Mouse (Mus musculus) bone marrow macrophage, adult 2 months (primary cell): ENCODE data around the gene Ccnl2. TPM values are rescaled to one million over a fixed set of nuclear protein-coding genes. Genes with fewer than 3 reads are reported as not detected.

Experiments
- H3K27ac ChIP-seq: 2 replicates; pipeline ENCODE4 v1.5.1; 2012; ENCODE audit warnings: low read depth, low read length; ENCODE audit not compliant: insufficient read depth
- H3K4me1 ChIP-seq: 2 replicates; pipeline ENCODE4 v1.6.1; 2012; ENCODE audit warnings: low read length; ENCODE audit not compliant: control insufficient read depth, insufficient read depth
- H3K4me3 ChIP-seq: 2 replicates; pipeline ENCODE4 v1.5.1; 2012; ENCODE audit warnings: mild to moderate bottlenecking, low read length, moderate library complexity; ENCODE audit not compliant: insufficient read depth
- CTCF ChIP-seq: IDR thresholded peaks from 2 replicates; pipeline ENCODE4 v1.5.1; 2012; ENCODE audit warnings: low read depth, mild to moderate bottlenecking, low read length, moderate library complexity
- POLR2A ChIP-seq: IDR thresholded peaks from 2 replicates; pipeline ENCODE4 v1.6.1; 2012; ENCODE audit warnings: mild to moderate bottlenecking, low read depth, low read length, borderline replicate concordance
- polyA plus RNA-seq: library from polyadenylated mRNA; stranded (reverse); fragments of >200 nt; gene quantifications from 2 replicates; pipeline ENCODE4 v1.2.4, GENCODE M21; 2012; ENCODE audit not compliant: missing spikeins, insufficient read depth, insufficient read length

Ccnl2 gene
- polyA plus RNA-seq, 1 experiment = 100 TPM

DNA sequence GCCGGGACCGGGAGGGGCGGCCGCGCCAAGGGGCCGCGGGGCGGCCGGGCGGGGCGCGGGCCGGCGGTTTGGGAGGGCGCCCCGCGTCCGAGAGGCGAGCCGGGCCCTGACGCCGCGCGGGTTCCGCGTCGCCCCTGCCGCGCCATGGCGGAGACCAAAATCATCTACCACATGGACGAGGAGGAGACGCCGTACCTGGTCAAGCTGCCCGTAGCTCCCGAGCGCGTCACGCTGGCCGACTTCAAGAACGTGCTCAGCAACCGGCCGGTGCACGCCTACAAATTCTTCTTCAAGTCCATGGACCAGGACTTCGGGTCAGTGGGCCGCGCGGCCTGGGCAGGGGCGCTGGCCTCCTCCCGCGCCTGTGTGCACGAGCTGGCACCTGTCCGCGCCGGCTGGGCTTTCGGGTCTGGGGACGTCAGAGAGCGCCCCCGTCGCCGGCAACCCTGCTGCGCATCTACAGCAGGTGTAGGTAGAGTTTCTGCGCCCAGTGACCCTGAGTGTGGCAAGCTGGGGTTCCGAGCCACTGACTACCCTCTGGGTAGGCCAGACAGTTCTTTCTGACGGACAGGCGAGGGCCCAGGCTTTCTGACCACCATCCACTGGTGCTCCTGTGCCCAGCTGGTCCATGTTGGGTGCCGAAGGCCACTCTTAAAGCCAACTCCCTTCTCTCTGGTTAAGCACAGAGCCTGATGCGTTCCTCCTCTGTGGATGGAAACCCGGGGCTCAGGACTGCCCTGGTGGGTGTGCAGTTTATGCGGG lies 35.5 kb downstream of the Ccnl2 start:
- Histone ChIP-seq H3K4me1 (peaks cover 38% of the 10 kb centered on the region), H3K4me3 (peak overlapping the region; percentile 99), H3K27ac (no peak overlapping the region)
- TF ChIP-seq POLR2A = no peak
- TF ChIP-seq CTCF = no peak

- Histone ChIP-seq H3K4me3 (peak overlapping the region; percentile 99), H3K4me1 (peaks cover 43% of the 10 kb centered on the region), H3K27ac (no peak overlapping the region)
- TF ChIP-seq CTCF (no peak), POLR2A (no peak)
Measured at GRCm38 (mm10) chr4:155848434-155849095, 36.3 kb downstream of the Ccnl2 start.

DNA sequence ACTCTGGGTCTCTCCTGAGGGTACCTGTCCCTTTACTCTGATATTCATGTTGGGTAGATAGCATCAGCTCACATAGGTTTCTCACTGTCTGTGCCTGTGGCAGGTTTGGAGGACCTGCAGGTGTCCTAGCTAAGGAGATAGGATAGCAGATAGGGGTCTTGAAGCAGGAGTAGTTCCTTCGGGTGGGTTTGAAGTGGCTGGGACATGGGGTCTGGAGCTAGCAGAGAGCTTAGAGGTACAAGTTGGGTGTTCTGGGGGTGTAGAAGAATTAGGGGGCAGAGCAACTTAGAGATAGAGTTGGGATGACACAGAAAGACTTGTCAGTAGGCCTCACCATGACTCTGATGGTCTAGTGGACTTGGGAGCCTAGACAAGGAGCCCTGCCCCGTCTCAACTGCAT lies 37.1 kb downstream of the Ccnl2 start:
- TF ChIP-seq POLR2A = no peak
- no peak for TF ChIP-seq CTCF
- H3K4me1 ChIP-seq = peaks cover 43% of the 10 kb centered on the region
- H3K4me3 ChIP-seq = no peak overlapping the region
- no peak overlapping the region for H3K27ac ChIP-seq

GRCm38 (mm10) chr4:155849792-155850451 lies 37.6 kb downstream of the Ccnl2 start:
- peaks cover 43% of the 10 kb centered on the region for H3K4me1 ChIP-seq

GRCm38 (mm10) chr4:155851368-155851767 lies 39.1 kb downstream of the Ccnl2 start:
- Histone ChIP-seq H3K4me1 (peaks cover 43% of the 10 kb centered on the region), H3K27ac (no peak overlapping the region), H3K4me3 (no peak overlapping the region)
- TF ChIP-seq CTCF (no peak), POLR2A (no peak)

More at GRCm38 (mm10) chr4:155849792-155850451, 37.6 kb downstream of the Ccnl2 start:
- no peak overlapping the region for H3K27ac ChIP-seq
- TF ChIP-seq POLR2A = no peak
- TF ChIP-seq CTCF = no peak
- no peak overlapping the region for H3K4me3 ChIP-seq

DNA sequence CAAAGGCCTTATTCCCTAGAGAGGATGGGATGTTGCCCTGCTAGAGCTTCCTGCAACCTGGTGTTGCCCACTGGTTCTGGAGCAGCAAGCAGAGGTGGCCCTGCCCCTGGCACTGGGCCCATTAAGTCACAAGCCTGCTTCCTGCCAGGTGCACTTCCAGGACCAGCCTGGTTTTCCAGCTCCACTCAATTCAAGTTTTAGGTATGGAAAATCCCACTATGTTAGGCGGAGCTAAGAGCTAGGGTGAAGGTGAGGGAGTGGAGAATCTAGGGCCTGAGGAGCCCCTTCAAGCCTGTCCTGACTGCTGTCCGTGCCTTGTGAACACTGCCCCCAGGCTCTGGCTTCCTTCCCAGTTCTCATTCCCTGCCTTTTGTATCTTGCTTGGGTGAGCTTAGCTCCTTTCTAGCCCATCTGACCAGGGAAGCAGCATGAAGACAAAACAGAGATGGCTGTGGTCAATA lies 39.7 kb downstream of the Ccnl2 start:
- TF ChIP-seq CTCF (no peak), POLR2A (no peak)
- H3K4me1 ChIP-seq = peaks cover 39% of the 10 kb centered on the region
- H3K27ac ChIP-seq = no peak overlapping the region
- H3K4me3 ChIP-seq = no peak overlapping the region

DNA sequence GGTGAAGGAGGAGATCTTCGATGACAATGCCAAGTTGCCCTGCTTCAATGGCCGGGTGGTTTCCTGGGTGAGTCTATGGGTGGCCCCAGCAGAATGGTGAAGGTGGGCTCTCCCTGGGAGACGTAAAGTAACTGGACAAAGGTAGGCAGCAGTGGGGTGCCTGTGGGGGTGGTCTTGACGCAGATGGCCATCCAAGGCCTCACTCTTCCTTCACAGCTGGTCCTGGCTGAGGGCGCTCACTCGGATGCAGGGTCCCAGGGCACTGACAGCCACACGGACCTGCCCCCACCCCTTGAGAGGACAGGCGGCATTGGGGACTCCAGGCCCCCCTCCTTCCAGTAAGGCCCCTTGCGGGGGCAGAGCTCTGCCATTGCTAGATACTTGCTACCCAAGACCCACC lies 41.1 kb downstream of the Ccnl2 start:
- peaks cover 38% of the 10 kb centered on the region for H3K4me1 ChIP-seq
- no peak for TF ChIP-seq CTCF
- TF ChIP-seq POLR2A = no peak
- H3K27ac ChIP-seq = no peak overlapping the region
- H3K4me3 ChIP-seq = no peak overlapping the region

DNA sequence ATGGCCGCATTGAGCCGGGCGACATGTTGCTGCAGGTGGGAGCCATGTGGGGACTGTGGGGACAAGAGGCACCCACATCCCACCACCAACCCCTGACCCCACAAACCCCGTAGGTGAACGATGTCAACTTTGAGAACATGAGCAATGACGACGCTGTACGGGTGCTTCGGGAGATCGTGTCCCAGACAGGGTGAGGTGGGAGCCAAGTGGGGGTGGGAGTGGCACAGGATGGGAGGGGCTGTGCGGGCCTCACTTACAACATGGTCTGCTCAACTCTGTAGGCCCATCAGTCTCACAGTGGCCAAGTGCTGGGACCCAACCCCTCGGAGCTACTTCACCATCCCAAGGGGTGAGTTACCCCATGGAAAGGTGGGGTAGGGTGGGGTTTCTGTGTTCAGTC lies 42.7 kb downstream of the Ccnl2 start:
- TF ChIP-seq CTCF (no peak), POLR2A (no peak)
- no peak overlapping the region for H3K4me3 ChIP-seq
- H3K4me1 ChIP-seq = peaks cover 25% of the 10 kb centered on the region
- H3K27ac ChIP-seq = no peak overlapping the region

- Histone ChIP-seq H3K4me3 (no peak overlapping the region), H3K4me1 (peaks cover 21% of the 10 kb centered on the region), H3K27ac (no peak overlapping the region)
- TF ChIP-seq CTCF (no peak), POLR2A (no peak)
Measured at GRCm38 (mm10) chr4:155856071-155856470, 43.8 kb downstream of the Ccnl2 start.
